Mouse (Mus musculus) hindbrain, embryonic 11.5 days (tissue): ENCODE measurements around the gene Bpifa2. TPM values are rescaled to one million over a fixed set of nuclear protein-coding genes. Genes with fewer than 3 reads are reported as not detected.
"Not testable (repeated sequence)": the region's sequence is repeated elsewhere in the genome, so short reads cannot be mapped to it uniquely, and the experiment has no call there.

Experiments used
- ATAC-seq: fragments of 200-750 bp; cut with Nextera tagmentation; 2 replicates; pipeline ENCODE4 v1.8.0; 2017; ENCODE audit warnings: mild to moderate bottlenecking, moderate TSS enrichment, moderate library complexity; ENCODE audit not compliant: low FRiP score
- DNase-seq: peaks from one replicate; pipeline ENCODE4 v3.0.0-alpha.2; 2015; ENCODE audit warnings: low spot score
- H3K27ac ChIP-seq: fragments of 300-500 bp; sonication (generic); 2 replicates; pipeline ENCODE4 v1.5.1; 2014; ENCODE audit warnings: mild to moderate bottlenecking, low read depth, low read length
- H3K27me3 ChIP-seq: fragments of 300-500 bp; sonication (generic); 2 replicates; pipeline ENCODE4 v1.6.1; 2014; ENCODE audit warnings: mild to moderate bottlenecking, low read length, moderate library complexity, mixed read lengths; ENCODE audit not compliant: control insufficient read depth, insufficient read depth
- H3K36me3 ChIP-seq: fragments of 300-500 bp; sonication (generic); 2 replicates; pipeline ENCODE4 v1.6.1; 2014; ENCODE audit warnings: mild to moderate bottlenecking, low read length, moderate library complexity, mixed read lengths; ENCODE audit not compliant: control insufficient read depth, insufficient read depth
- H3K4me1 ChIP-seq: fragments of 300-500 bp; sonication (generic); replicated peaks from 2 replicates; pipeline ENCODE4 v1.6.1; 2014; ENCODE audit warnings: low read length, mixed read lengths; ENCODE audit not compliant: control insufficient read depth, insufficient read depth
- H3K4me2 ChIP-seq: fragments of 300-500 bp; sonication (generic); replicated peaks from 2 replicates; pipeline ENCODE4 v1.6.1; 2014; ENCODE audit warnings: mild to moderate bottlenecking, low read depth, low read length
- H3K4me3 ChIP-seq: fragments of 300-500 bp; sonication (generic); 2 replicates; pipeline ENCODE4 v1.5.1; 2014; ENCODE audit warnings: low read depth, low read length
- H3K9ac ChIP-seq: fragments of 300-500 bp; sonication (generic); 2 replicates; pipeline ENCODE4 v1.6.1; 2014; ENCODE audit warnings: low read depth, low read length
- H3K9me3 ChIP-seq: fragments of 300-500 bp; sonication (generic); 2 replicates; pipeline ENCODE4 v1.6.1; 2016; ENCODE audit warnings: low read length; ENCODE audit not compliant: control insufficient read depth
- WGBS: fragments of 180-500 bp; shearing (Covaris S2); extraction: QIAGEN DNeasy Blood & Tissue Kit; methylation state at CpG from one replicate; pipeline ENCODE4 v1.1.7; 2014; 5-methylcytosine and 5-hydroxymethylcytosine counted together
- polyA plus RNA-seq: library from polyadenylated mRNA; unstranded; fragments of >200 nt; fragmentation: Nextera tagmentation; extraction: Ambion mirVana; gene quantifications from 2 replicates; pipeline ENCODE4 v1.2.1, GENCODE M21; 2014

Bpifa2 gene
- polyA plus RNA-seq, 1 experiment from 2014 or later, result not detected

DNA sequence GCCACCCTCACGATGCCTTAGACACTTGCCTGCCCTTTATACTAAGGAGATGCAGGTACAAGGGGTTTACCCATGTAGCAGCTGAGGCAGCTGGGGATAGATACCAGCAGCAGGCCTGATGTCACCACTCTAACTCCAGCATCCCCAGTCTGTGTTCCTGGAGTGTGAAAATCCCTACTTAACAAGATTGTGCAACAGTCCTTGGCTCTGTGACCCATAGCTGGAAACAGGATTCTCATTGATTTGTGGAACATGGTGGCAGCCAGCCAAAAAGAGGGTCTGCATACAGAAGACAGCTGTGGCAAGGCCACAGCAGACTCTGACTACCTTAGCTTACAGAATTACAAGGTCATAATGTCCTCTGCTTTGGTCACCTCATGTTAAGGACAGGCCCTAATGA is 3.0 kb upstream of the Bpifa2 start:
- Histone ChIP-seq H3K27ac (no peak overlapping the region), H3K4me2 (no peak overlapping the region), H3K9me3 (no peaks in the 10 kb centered on the region), H3K9ac (no peak overlapping the region), H3K27me3 (no peaks in the 10 kb centered on the region), H3K4me3 (no peak overlapping the region), H3K4me1 (no peaks in the 10 kb centered on the region), H3K36me3 (no peaks in the 10 kb centered on the region)
- DNase-seq, result no peak
- ATAC-seq, result no peak
- 83% methylated on average over 1 of the region's 1 CpGs for WGBS

DNA sequence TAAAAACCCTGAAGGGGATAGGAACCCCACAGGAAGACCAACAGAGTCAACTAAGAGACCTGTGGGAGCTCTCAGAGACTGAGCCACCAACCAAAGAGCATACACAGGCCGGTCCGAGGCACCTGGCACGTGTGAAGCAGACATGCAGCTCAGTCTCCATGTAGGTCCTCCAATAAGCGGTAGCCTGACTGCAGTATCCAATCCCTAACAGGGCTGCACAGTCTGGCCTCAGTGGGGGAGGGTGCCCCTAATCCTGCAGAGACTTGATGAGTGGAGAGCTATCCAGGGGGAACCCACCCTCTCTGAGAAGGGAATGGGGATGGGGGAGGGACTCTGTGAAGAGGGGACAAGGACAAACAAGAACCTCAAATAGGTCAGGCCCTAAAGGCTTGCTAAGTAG is 2.3 kb upstream of the Bpifa2 start:
- no peaks in the 10 kb centered on the region for H3K9me3 ChIP-seq
- DNase-seq, result no peak
- H3K4me3 ChIP-seq, result no peak overlapping the region
- H3K27me3 ChIP-seq, result no peaks in the 10 kb centered on the region
- ATAC-seq, result no peak
- H3K4me2 ChIP-seq, result no peak overlapping the region
- no peak overlapping the region for H3K27ac ChIP-seq
- no peaks in the 10 kb centered on the region for H3K4me1 ChIP-seq
- no peak overlapping the region for H3K9ac ChIP-seq
- 78% methylated on average over 4 of the region's 4 CpGs for WGBS
- no peaks in the 10 kb centered on the region for H3K36me3 ChIP-seq

DNA sequence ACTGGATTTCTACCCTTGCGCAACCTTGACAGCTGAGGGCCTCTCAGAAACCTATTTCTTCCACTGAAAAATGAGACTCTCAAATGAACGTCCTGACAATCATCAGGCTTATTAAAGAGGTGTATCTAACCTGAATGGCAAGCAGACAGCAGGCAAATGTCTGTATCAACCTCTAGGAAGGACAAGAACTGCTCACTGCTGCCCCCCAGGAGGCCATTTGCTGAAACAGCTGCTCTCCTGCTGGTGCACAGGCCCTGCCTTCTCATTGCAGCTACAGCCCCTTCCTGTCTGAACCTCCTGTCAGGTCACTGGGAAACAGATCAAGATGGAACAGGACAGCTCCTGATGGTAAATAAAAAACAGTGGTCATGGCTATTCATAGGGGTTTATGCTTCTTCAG is 1.7 kb upstream of the Bpifa2 start:
- peak; percentile 4 for DNase-seq

DNA sequence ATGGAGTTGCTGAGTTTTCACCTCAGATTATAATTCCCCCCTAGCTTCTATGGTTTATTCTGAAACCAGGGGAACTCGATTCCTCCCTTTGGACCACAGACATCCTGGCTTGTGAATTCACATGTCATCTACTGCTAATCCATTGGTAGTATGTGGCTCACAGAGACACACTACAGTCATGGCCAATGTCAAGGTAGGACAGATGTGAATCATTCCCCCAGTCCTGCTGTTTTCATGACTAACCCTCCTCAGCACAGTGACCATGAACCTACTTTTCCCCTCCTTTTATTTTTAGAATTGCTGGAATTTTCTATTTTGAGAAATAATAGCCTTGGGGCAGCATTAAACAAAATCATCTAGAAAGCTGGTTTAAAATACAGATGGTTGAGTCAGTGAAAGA is 684 bp upstream of the Bpifa2 start:
- Histone ChIP-seq H3K9ac (no peak overlapping the region), H3K4me2 (no peak overlapping the region), H3K4me3 (no peak overlapping the region), H3K9me3 (no peaks in the 10 kb centered on the region), H3K36me3 (no peaks in the 10 kb centered on the region), H3K4me1 (no peaks in the 10 kb centered on the region), H3K27me3 (no peaks in the 10 kb centered on the region), H3K27ac (no peak overlapping the region)
- DNase-seq, result no peak
- ATAC-seq, result no peak
- WGBS, result 78% methylated on average over 1 of the region's 1 CpGs

More for the DNA sequence above, 1.7 kb upstream of the Bpifa2 start:
- Histone ChIP-seq H3K9me3 (no peaks in the 10 kb centered on the region), H3K27ac (no peak overlapping the region), H3K36me3 (no peaks in the 10 kb centered on the region), H3K9ac (no peak overlapping the region), H3K4me2 (no peak overlapping the region), H3K27me3 (no peaks in the 10 kb centered on the region), H3K4me1 (no peaks in the 10 kb centered on the region), H3K4me3 (no peak overlapping the region)
- WGBS, result 85% methylated on average over 2 of the region's 2 CpGs
- ATAC-seq, result no peak

DNA sequence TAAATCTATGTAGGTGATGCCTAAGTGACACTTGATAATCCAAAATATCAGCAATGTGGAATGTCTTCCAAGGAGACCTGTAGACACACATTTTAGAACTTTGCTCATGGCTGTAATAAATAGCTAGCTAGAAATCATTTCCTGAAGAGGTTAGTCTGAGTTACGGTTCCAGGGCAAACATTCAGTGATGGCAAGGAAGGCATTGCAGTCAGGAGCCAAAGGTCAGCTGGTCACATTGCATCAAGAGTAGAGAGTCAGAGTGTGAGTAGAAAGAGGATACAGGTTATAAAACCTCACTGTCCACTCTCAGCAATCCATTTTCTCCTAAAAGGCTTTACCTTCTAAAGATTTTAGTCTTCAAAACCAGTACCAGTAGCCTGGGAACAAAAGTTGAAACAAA is 9.9 kb downstream of the Bpifa2 start:
- H3K4me3 ChIP-seq, result no peak overlapping the region
- H3K27ac ChIP-seq, result no peak overlapping the region
- no peaks in the 10 kb centered on the region for H3K4me1 ChIP-seq
- H3K9me3 ChIP-seq, result no peaks in the 10 kb centered on the region
- DNase-seq (no peak), ATAC-seq (no peak)
- H3K4me2 ChIP-seq, result no peak overlapping the region
- H3K9ac ChIP-seq, result no peak overlapping the region
- no peaks in the 10 kb centered on the region for H3K27me3 ChIP-seq
- H3K36me3 ChIP-seq, result no peaks in the 10 kb centered on the region
- 90% methylated on average over 1 of the region's 1 CpGs for WGBS

DNA sequence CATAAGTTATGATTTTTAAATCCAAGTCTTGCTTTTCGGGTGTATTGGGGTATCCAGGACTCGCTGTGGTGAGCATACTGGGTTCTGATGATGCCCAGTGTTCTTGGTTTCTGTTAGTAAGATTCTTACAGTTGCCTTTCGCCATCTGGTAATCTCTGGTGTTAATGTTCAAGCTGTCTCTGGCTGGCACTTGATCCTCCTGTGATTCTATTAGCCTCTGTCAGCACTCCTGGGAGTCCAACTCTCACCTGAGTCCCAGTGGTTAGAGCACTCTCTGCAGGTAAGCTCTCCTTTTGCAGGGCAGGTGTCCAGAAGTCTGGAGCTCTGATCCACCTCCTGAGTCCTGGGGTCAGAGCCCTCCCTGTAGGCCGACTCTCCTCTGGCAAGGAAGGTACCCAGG is 16.6 kb downstream of the Bpifa2 start:
- H3K4me2 ChIP-seq, H3K4me1 ChIP-seq, H3K36me3 ChIP-seq: not testable (repeated sequence)

DNA sequence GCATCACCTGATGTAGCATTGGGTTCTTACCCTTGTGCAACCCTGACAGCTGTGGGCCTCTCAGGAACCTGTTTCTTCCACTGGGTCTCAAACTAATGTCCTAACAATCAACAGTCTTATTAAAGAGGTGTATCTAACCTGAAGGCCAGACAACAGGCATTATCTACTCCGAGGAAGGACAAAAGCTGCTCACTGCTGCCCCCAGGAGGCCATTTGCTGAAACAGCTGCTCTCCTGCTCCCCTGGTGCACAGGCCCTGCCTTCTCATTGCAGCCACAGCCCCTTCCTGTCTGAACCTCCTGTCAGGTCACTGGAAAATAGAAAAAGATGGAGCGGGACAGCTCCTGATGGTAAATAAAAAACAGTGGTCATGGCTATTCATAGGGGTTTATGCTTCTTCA is 30.9 kb downstream of the Bpifa2 start:
- Histone ChIP-seq H3K4me2 (no peak overlapping the region), H3K36me3 (no peaks in the 10 kb centered on the region), H3K9ac (no peak overlapping the region), H3K9me3 (no peaks in the 10 kb centered on the region), H3K27ac (no peak overlapping the region), H3K4me1 (no peaks in the 10 kb centered on the region), H3K4me3 (no peak overlapping the region), H3K27me3 (no peaks in the 10 kb centered on the region)
- 63% methylated on average over 2 of the region's 2 CpGs for WGBS
- DNase-seq (peak; percentile 53), ATAC-seq (no peak)

More for the DNA sequence above, 16.6 kb downstream of the Bpifa2 start:
- H3K27ac ChIP-seq, H3K9ac ChIP-seq, H3K27me3 ChIP-seq, ATAC-seq, H3K4me3 ChIP-seq, DNase-seq, H3K9me3 ChIP-seq: not testable (repeated sequence)
- WGBS, result 91% methylated on average over 4 of the region's 4 CpGs

DNA sequence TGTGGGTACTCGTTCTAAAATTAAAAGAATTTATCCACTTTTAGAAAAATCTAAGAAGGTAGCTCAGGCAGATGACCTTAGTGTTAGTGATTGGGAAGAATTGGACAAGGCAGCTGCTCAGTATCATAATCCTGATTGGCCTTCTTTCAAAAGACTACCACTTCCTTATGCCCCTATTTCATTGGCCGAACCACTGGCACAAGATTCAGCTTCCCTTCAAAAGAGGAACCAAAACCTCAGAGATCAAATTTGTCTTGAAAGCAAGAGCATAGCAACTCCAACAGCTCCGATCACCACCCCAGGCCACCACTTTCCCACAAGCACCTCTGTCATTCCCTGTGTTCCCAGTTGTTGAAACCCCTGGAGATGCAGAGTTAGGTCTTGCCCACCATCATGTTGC is 36.7 kb downstream of the Bpifa2 start:
- DNase-seq (no peak), ATAC-seq (no peak)
- H3K27me3 ChIP-seq, result no peaks in the 10 kb centered on the region
- H3K9ac ChIP-seq, result no peak overlapping the region
- no peaks in the 10 kb centered on the region for H3K9me3 ChIP-seq
- no peaks in the 10 kb centered on the region for H3K36me3 ChIP-seq
- 91% methylated on average over 3 of the region's 3 CpGs for WGBS
- H3K4me3 ChIP-seq, result no peak overlapping the region
- no peak overlapping the region for H3K27ac ChIP-seq
- H3K4me1 ChIP-seq, result no peaks in the 10 kb centered on the region
- no peak overlapping the region for H3K4me2 ChIP-seq

DNA sequence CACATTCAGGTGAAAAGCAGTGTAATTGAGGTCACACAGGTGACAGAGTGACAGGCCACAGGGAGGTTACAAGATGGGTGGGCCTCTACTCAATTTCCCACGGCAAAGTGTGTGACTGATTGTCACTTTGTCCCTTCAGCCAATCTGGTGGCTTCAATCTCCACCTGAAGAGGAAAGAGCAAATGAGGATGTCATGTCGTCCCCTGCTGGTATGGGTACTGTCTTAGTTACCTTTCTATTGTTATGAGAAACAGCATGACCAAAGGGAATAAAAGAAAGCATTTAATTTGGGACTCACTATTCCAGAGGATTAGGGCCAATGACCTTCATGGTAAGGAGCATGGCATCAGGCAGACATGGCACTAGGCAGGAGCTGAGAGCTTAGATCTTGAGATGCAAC is 50.6 kb downstream of the Bpifa2 start:
- Histone ChIP-seq H3K36me3 (no peaks in the 10 kb centered on the region), H3K9me3 (no peaks in the 10 kb centered on the region), H3K27me3 (no peaks in the 10 kb centered on the region), H3K4me1 (no peaks in the 10 kb centered on the region), H3K4me3 (no peak overlapping the region), H3K4me2 (no peak overlapping the region), H3K27ac (no peak overlapping the region), H3K9ac (no peak overlapping the region)
- no peak for DNase-seq
- 65% methylated on average over 2 of the region's 2 CpGs for WGBS
- ATAC-seq, result no peak
